9 mouse cellular contexts compared by ENCODE assay signal in genomic region chr10:40529617-40530016, GRCm38 (mm10). TPM values are rescaled to one million over a fixed set of nuclear protein-coding genes. Genes with fewer than 3 reads are reported as not detected.
DNase-seq lines count a peak whose midpoint lies in the region; ATAC-seq lines count a peak whose summit lies in the region.
"Had no signal": no experiment of that assay in that cellular context is flagged by ENCODE, and none has a peak within 500 bp of the region (broad histone marks: within the 10 kb centered on the region; RNA-seq: fewer than 3 reads in every experiment).

No protein-coding gene starts in this region.

- no peak for DNase-seq in frontal cortex, postnatal 25 days (ENCODE audit: low spot score in 2 of 2)
- DNase-seq in ovary, postnatal 36 days (ENCODE audit: low spot score) = peak; percentile 24
- no peak for DNase-seq in ovary, postnatal 10 days (ENCODE audit: low spot score)
- peak; percentile 76 for DNase-seq in c-Kit-positive CD71-positive TER-119-negative erythroid progenitor cells, embryonic 14.5 days (ENCODE audit: low read depth)
- DNase-seq in left cerebral cortex, postnatal 4 days = peak; percentile 62

- peak; percentile 45; the same call in 1 of the 2 replicates for ATAC-seq in frontal cortex, adult (ENCODE audit: low TSS enrichment)
- peak; percentile 77 for ATAC-seq in neutrophil, adult 5-6 weeks (ENCODE audit: extremely low read depth, insufficient number of reproducible peaks, low FRiP score, poor library complexity, severe bottlenecking)
- ATAC-seq in monocyte, adult 5-6 weeks (replicated peaks; ENCODE audit: insufficient number of reproducible peaks, low FRiP score, low TSS enrichment, poor library complexity, severe bottlenecking) = no peak; the same call in 1 of the 2 replicates

- intact Hi-C loops in left cerebral cortex, postnatal 4 days (cut with DNase I) = no loop called here

RNA-seq across cellular contexts. Expression of gene Slc22a16, which starts 40.5 kb away (rescaled TPM):
- not detected for total RNA-seq in left cerebral cortex, postnatal 4 days (2021)
- not detected in 2 replicates for total RNA-seq in neutrophil, adult 5-6 weeks (2017)
- total RNA-seq in monocyte, adult 5-6 weeks (2017) = not detected in 3 replicates
- total RNA-seq: layer of hippocampus, postnatal 25 days had no signal

Comparison
In these comparisons a context has a peak if more than half of its experiments do, and no peak if none do; other contexts are left out.
1. DNase-seq: peak in ovary, postnatal 36 days (single experiment), c-Kit-positive CD71-positive TER-119-negative erythroid progenitor cells, embryonic 14.5 days (single experiment) and left cerebral cortex, postnatal 4 days (single experiment); none in frontal cortex, postnatal 25 days (0 of 2) and ovary, postnatal 10 days (single experiment).